Mouse (Mus musculus): Measurements from ENCODE around the gene Cfhr2.
"Not testable (repeated sequence)": the region's sequence is repeated elsewhere in the genome, so short reads cannot be mapped to it uniquely, and the experiment has no call there.

The Cfhr2 gene

GRCm38 (mm10) chr1:139858548-139858947 lies at the start of gene Cfhr2:
TSS of gene Cfhr2 (minus strand) at chr1:139858702.
- DNase-seq (ENCODE audit: low read depth, low spot score) = no peak

GRCm38 (mm10) chr1:139863751-139864150 lies 5.2 kb upstream of the Cfhr2 start:
- no peak for DNase-seq (ENCODE audit: low read depth, low spot score)

GRCm38 (mm10) chr1:139860176-139860575 lies 1.7 kb upstream of the Cfhr2 start:
- no peak for DNase-seq (ENCODE audit: low read depth, low spot score)

- no peak for DNase-seq (ENCODE audit: low read depth, low spot score)
Measured at GRCm38 (mm10) chr1:139839699-139840098, 18.8 kb downstream of the Cfhr2 start.

GRCm38 (mm10) chr1:139839290-139839689 lies 19.2 kb downstream of the Cfhr2 start:
- DNase-seq (ENCODE audit: low read depth, low spot score) = no peak

GRCm38 (mm10) chr1:139808594-139808993 lies 49.9 kb downstream of the Cfhr2 start:
- no peak for DNase-seq (ENCODE audit: low read depth, low spot score)

GRCm38 (mm10) chr1:139781143-139781542 lies 77.4 kb downstream of the Cfhr2 start, which contains the start of gene Gm4788:
TSS of gene Gm4788 (minus strand) at chr1:139781243.
- DNase-seq (ENCODE audit: low read depth, low spot score) = no peak

- not testable (repeated sequence) for DNase-seq (ENCODE audit: low read depth, low spot score)
Measured at GRCm38 (mm10) chr1:139769913-139770312, 88.6 kb downstream of the Cfhr2 start.
